Mouse (Mus musculus) heart, postnatal 4 days (tissue): ENCODE measurements at regions not wholly inside any gene's neighbourhood (a gene's known extent, or its start where the extent isn't known, plus 50 kb on each side); places are given as distances from the start of the nearest gene placed in this dataset.

Experiments used
- DNase-seq: peaks from one replicate; pipeline ENCODE4 v3.0.0; 2021

DNA sequence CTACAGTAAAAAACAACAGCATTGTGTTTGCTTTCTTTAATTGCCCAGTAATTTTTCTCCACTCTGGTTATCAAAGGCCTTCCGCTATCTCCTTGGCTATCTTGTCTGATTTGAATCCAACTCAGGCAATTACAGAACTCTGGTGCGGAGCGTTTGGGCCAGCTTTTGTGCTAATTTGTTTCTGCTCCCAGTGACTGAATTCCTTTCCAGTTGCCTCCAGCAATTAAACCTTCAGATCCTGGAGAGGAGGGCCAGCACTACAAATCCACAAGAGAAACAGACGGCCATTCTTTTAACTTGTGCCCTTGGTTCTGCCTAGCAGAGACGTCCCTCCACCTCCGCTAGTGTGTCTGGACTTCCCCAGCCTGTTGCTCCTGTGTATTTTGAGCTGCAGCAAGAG lies 51.3 kb upstream of the Ankrd55 start:
- no peak for DNase-seq

GRCm38 (mm10) chr13:112237377-112237776 lies 50.9 kb upstream of the Ankrd55 start:
- DNase-seq, result no peak

DNA sequence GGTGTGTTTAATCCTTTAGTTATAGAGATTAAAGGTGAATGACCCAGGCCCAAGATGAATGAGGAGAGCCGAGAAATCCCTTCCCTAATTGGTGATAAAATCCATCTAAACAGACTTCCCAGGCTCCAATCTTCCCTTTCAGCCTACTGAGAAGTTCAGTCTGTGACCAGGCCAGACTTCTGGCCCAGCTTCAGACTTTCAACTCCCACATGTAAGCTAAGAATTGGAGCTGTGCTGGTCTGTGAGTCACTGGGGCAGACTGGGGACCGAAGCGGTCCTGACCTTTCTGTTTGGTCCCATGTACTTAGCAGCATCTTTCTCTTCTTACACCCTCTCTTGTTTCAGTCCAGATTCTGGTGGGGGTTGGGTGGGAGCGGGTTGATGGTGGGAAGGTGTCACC lies 50.3 kb upstream of the Ankrd55 start:
- peak; percentile 28 for DNase-seq
